Mouse (Mus musculus) intestine, embryonic 15.5 days (tissue): ENCODE data around the gene Hist1h2ad. TPM values are rescaled to one million over a fixed set of nuclear protein-coding genes. Genes with fewer than 3 reads are reported as not detected.
"Not testable (repeated sequence)": the region's sequence is repeated elsewhere in the genome, so short reads cannot be mapped to it uniquely, and the experiment has no call there.

Source experiments
- ATAC-seq: fragments of 200-750 bp; cut with Nextera tagmentation; 2 replicates; pipeline ENCODE4 v1.8.0; 2017; ENCODE audit warnings: moderate TSS enrichment, moderate library complexity
- H3K27ac ChIP-seq: fragments of 300-500 bp; sonication (generic); 2 replicates; pipeline ENCODE4 v1.5.1; 2015; ENCODE audit warnings: mild to moderate bottlenecking, inconsistent platforms
- H3K27me3 ChIP-seq: fragments of 300-500 bp; sonication (generic); replicated peaks from 2 replicates; pipeline ENCODE4 v1.6.1; 2015; ENCODE audit warnings: inconsistent platforms
- H3K36me3 ChIP-seq: fragments of 300-500 bp; sonication (generic); 2 replicates; pipeline ENCODE4 v1.6.1; 2015; ENCODE audit warnings: inconsistent platforms
- H3K4me1 ChIP-seq: fragments of 300-500 bp; sonication (generic); replicated peaks from 2 replicates; pipeline ENCODE4 v1.6.1; 2015; ENCODE audit warnings: inconsistent platforms
- H3K4me2 ChIP-seq: fragments of 300-500 bp; sonication (generic); replicated peaks from 2 replicates; pipeline ENCODE4 v1.6.1; 2015; ENCODE audit warnings: mild to moderate bottlenecking, inconsistent platforms
- H3K4me3 ChIP-seq: fragments of 300-500 bp; sonication (generic); replicated peaks from 2 replicates; pipeline ENCODE4 v1.5.1; 2015; ENCODE audit warnings: inconsistent platforms
- H3K9ac ChIP-seq: fragments of 300-500 bp; sonication (generic); 2 replicates; pipeline ENCODE4 v1.6.1; 2015; ENCODE audit warnings: inconsistent platforms
- H3K9me3 ChIP-seq: fragments of 300-500 bp; sonication (generic); 2 replicates; pipeline ENCODE4 v1.6.1; 2016; ENCODE audit warnings: inconsistent platforms
- WGBS: fragments of 180-500 bp; shearing (Covaris S2); methylation state at CpG from one replicate; pipeline ENCODE4 v1.1.7; 2015; 5-methylcytosine and 5-hydroxymethylcytosine counted together
- polyA plus RNA-seq: library from polyadenylated mRNA; unstranded; fragments of >200 nt; fragmentation: Nextera tagmentation; extraction: Ambion mirVana; gene quantifications from 2 replicates; pipeline ENCODE4 v1.2.1, GENCODE M21; 2015

The Hist1h2ad gene
- polyA plus RNA-seq, 1 experiment from 2014 or later, result 3.0 TPM

- Histone ChIP-seq H3K9ac (peak within 1 kb of the TSS; percentile 65), H3K36me3 (no peaks in the 10 kb centered on the region), H3K4me1 (no peaks in the 10 kb centered on the region), H3K27ac (peak within 1 kb of the TSS; percentile 84), H3K9me3 (no peaks in the 10 kb centered on the region), H3K27me3 (no peaks in the 10 kb centered on the region), H3K4me2 (peak within 1 kb of the TSS; percentile 69), H3K4me3 (peak within 1 kb of the TSS; percentile 42)
- under 1% methylated on average over 18 of the region's 18 CpGs for WGBS
- ATAC-seq, result peak; percentile 61
These were observed 1.2 kb downstream of the Hist1h2ad start, which contains the start of gene Hist1h3d for GRCm38 (mm10) chr13:23575271-23575851. Hist1h3d (plus strand) TSS chr13:23575763.

GRCm38 (mm10) chr13:23575864-23576313 lies 1.7 kb downstream of the Hist1h2ad start:
- ATAC-seq, H3K36me3 ChIP-seq, H3K9me3 ChIP-seq, H3K4me1 ChIP-seq, H3K27me3 ChIP-seq: not testable (repeated sequence)
- peak overlapping the region; percentile 69 for H3K4me2 ChIP-seq
- peak overlapping the region; percentile 65 for H3K9ac ChIP-seq
- H3K27ac ChIP-seq, result peak overlapping the region; percentile 84
- WGBS, result 0% methylated on average over 20 of the region's 40 CpGs
- H3K4me3 ChIP-seq, result peak overlapping the region; percentile 42

GRCm38 (mm10) chr13:23576351-23576881 lies 2.2 kb downstream of the Hist1h2ad start:
- 8% methylated on average over 7 of the region's 7 CpGs for WGBS
- Histone ChIP-seq H3K4me2 (peak overlapping the region; percentile 69), H3K27ac (peak overlapping the region; percentile 84), H3K9ac (peak overlapping the region; percentile 65), H3K4me3 (peak overlapping the region; percentile 42), H3K27me3 (no peaks in the 10 kb centered on the region), H3K4me1 (no peaks in the 10 kb centered on the region), H3K9me3 (no peaks in the 10 kb centered on the region), H3K36me3 (no peaks in the 10 kb centered on the region)
- no peak for ATAC-seq

GRCm38 (mm10) chr13:23576906-23577639 lies 2.9 kb downstream of the Hist1h2ad start:
- no peak for ATAC-seq
- 31% methylated on average over 6 of the region's 6 CpGs for WGBS

GRCm38 (mm10) chr13:23577835-23578234 lies 3.7 kb downstream of the Hist1h2ad start:
- no peak overlapping the region for H3K4me3 ChIP-seq
- H3K27ac ChIP-seq, result no peak overlapping the region
- no peak overlapping the region for H3K9ac ChIP-seq
- no peaks in the 10 kb centered on the region for H3K9me3 ChIP-seq
- no peaks in the 10 kb centered on the region for H3K36me3 ChIP-seq
- H3K4me1 ChIP-seq, result peaks cover 6% of the 10 kb centered on the region; the same call in 1 of the 2 replicates
- H3K4me2 ChIP-seq, result no peak overlapping the region
- H3K27me3 ChIP-seq, result no peaks in the 10 kb centered on the region
- WGBS, result 92% methylated on average over 1 of the region's 1 CpGs
- no peak for ATAC-seq

More at GRCm38 (mm10) chr13:23576906-23577639, 2.9 kb downstream of the Hist1h2ad start:
- peak overlapping the region; percentile 65; the same call in 1 of the 2 replicates for H3K9ac ChIP-seq
- peak overlapping the region; percentile 84 for H3K27ac ChIP-seq
- H3K36me3 ChIP-seq, result no peaks in the 10 kb centered on the region
- no peaks in the 10 kb centered on the region for H3K27me3 ChIP-seq
- H3K4me1 ChIP-seq, result 0 out of 2 replicates have a peak, but pooled peaks cover 3% of the 10 kb centered on the region
- peak overlapping the region; percentile 69 for H3K4me2 ChIP-seq
- peak overlapping the region; percentile 42 for H3K4me3 ChIP-seq
- H3K9me3 ChIP-seq, result no peaks in the 10 kb centered on the region

- H3K4me2 ChIP-seq, result peak within 1 kb of the TSS; percentile 75
- H3K9ac ChIP-seq, result peak within 1 kb of the TSS; percentile 62
- peak within 1 kb of the TSS; percentile 51 for H3K4me3 ChIP-seq
- H3K4me1 ChIP-seq, result peaks cover 14% of the 10 kb centered on the region; the same call in 1 of the 2 replicates
- H3K27ac ChIP-seq, result peak within 1 kb of the TSS; percentile 86
- ATAC-seq, result peak; percentile 92
- WGBS, result under 1% methylated on average over 43 of the region's 43 CpGs
- no peaks in the 10 kb centered on the region for H3K36me3 ChIP-seq
- H3K9me3 ChIP-seq, result no peaks in the 10 kb centered on the region
- H3K27me3 ChIP-seq, result no peaks in the 10 kb centered on the region
These were observed 7.4 kb downstream of the Hist1h2ad start, which contains the start of gene Hist1h4d for GRCm38 (mm10) chr13:23581408-23582218. Hist1h4d (plus strand) TSS chr13:23581598.

- Histone ChIP-seq H3K4me2 (peak overlapping the region; percentile 75), H3K36me3 (no peaks in the 10 kb centered on the region), H3K4me1 (peaks cover 16% of the 10 kb centered on the region; the same call in 1 of the 2 replicates), H3K27me3 (no peaks in the 10 kb centered on the region), H3K9me3 (no peaks in the 10 kb centered on the region), H3K4me3 (peak overlapping the region; percentile 51), H3K9ac (peak overlapping the region; percentile 62), H3K27ac (peak overlapping the region; percentile 86)
- no peak for ATAC-seq
- 11% methylated on average over 6 of the region's 6 CpGs for WGBS
These were observed 8.3 kb downstream of the Hist1h2ad start for GRCm38 (mm10) chr13:23582219-23583056.

- ATAC-seq, result no peak
- Histone ChIP-seq H3K27me3 (no peaks in the 10 kb centered on the region), H3K9ac (no peak overlapping the region), H3K4me3 (no peak overlapping the region), H3K4me1 (peaks cover 16% of the 10 kb centered on the region; the same call in 1 of the 2 replicates), H3K36me3 (no peaks in the 10 kb centered on the region), H3K27ac (peak overlapping the region; percentile 65), H3K4me2 (peak overlapping the region; percentile 6; the same call in 1 of the 2 replicates), H3K9me3 (no peaks in the 10 kb centered on the region)
These were observed 9.3 kb downstream of the Hist1h2ad start for GRCm38 (mm10) chr13:23583387-23584068.

- Histone ChIP-seq H3K27me3 (no peaks in the 10 kb centered on the region), H3K27ac (peak overlapping the region; percentile 96), H3K4me1 (peaks cover 16% of the 10 kb centered on the region; the same call in 1 of the 2 replicates), H3K4me2 (peak overlapping the region; percentile 68), H3K4me3 (0 out of 2 replicates have a peak overlapping the region, but pooled peaks have one; percentile 45), H3K9ac (peak overlapping the region; percentile 31; the same call in 1 of the 2 replicates), H3K36me3 (no peaks in the 10 kb centered on the region), H3K9me3 (no peaks in the 10 kb centered on the region)
- ATAC-seq, result no peak
These were observed 10.2 kb downstream of the Hist1h2ad start for GRCm38 (mm10) chr13:23584331-23584730.

GRCm38 (mm10) chr13:23585029-23585441 lies 10.9 kb downstream of the Hist1h2ad start:
- peak overlapping the region; percentile 68 for H3K4me2 ChIP-seq
- peak overlapping the region; percentile 45 for H3K4me3 ChIP-seq
- no peaks in the 10 kb centered on the region for H3K36me3 ChIP-seq
- under 1% methylated on average over 21 of the region's 21 CpGs for WGBS
- peak overlapping the region; percentile 96 for H3K27ac ChIP-seq
- peaks cover 16% of the 10 kb centered on the region; the same call in 1 of the 2 replicates for H3K4me1 ChIP-seq
- H3K27me3 ChIP-seq, result no peaks in the 10 kb centered on the region
- peak overlapping the region; percentile 51 for H3K9ac ChIP-seq
- peak; percentile 18; the same call in 1 of the 2 replicates for ATAC-seq
- no peaks in the 10 kb centered on the region for H3K9me3 ChIP-seq
